Mouse (Mus musculus) forebrain, embryonic 10.5 days (tissue): Measurements from ENCODE around the gene Rars2. TPM values are rescaled to one million over a fixed set of nuclear protein-coding genes. Genes with fewer than 3 reads are reported as not detected.
A peak's percentile ranks its signal among the peaks of the same experiment; 100 is the strongest.
"Not testable (repeated sequence)": the region's sequence is repeated elsewhere in the genome, so short reads cannot be mapped to it uniquely, and the experiment has no call there.

Experiments
- DNase-seq: peaks from one replicate; pipeline ENCODE4 v3.0.0-alpha.2; 2017; ENCODE audit warnings: low spot score; ENCODE audit errors: extremely low spot score
- H3K27ac ChIP-seq: fragments of 300-500 bp; sonication (generic); 2 replicates; pipeline ENCODE4 v1.5.1; 2016; ENCODE audit warnings: mild to moderate bottlenecking
- H3K27me3 ChIP-seq: fragments of 300-500 bp; sonication (generic); 2 replicates; pipeline ENCODE4 v1.6.1; 2016; ENCODE audit warnings: mild to moderate bottlenecking; ENCODE audit not compliant: poor library complexity, severe bottlenecking
- H3K36me3 ChIP-seq: fragments of 300-500 bp; sonication (generic); replicated peaks from 2 replicates; pipeline ENCODE4 v1.6.1; 2016; ENCODE audit warnings: mild to moderate bottlenecking, moderate library complexity
- H3K4me1 ChIP-seq: fragments of 300-500 bp; sonication (generic); 2 replicates; pipeline ENCODE4 v1.6.1; 2016
- H3K4me3 ChIP-seq: fragments of 300-500 bp; sonication (generic); 2 replicates; pipeline ENCODE4 v1.5.1; 2016; ENCODE audit warnings: mild to moderate bottlenecking, moderate library complexity
- H3K9me3 ChIP-seq: fragments of 300-500 bp; sonication (generic); 2 replicates; pipeline ENCODE4 v1.6.1; 2016; ENCODE audit warnings: mild to moderate bottlenecking, moderate library complexity
- WGBS: fragments of 180-500 bp; shearing (Covaris S2); methylation state at CpG from one replicate; pipeline ENCODE4 v1.1.7; 2016; 5-methylcytosine and 5-hydroxymethylcytosine counted together
- polyA plus RNA-seq: library from polyadenylated mRNA; unstranded; fragments of >200 nt; fragmentation: Nextera tagmentation; extraction: Ambion mirVana; gene quantifications from 2 replicates; pipeline ENCODE4 v1.2.1, GENCODE M21; 2016

Rars2 gene
- 78.5 and 79.8 TPM in 2 replicates for polyA plus RNA-seq

DNA sequence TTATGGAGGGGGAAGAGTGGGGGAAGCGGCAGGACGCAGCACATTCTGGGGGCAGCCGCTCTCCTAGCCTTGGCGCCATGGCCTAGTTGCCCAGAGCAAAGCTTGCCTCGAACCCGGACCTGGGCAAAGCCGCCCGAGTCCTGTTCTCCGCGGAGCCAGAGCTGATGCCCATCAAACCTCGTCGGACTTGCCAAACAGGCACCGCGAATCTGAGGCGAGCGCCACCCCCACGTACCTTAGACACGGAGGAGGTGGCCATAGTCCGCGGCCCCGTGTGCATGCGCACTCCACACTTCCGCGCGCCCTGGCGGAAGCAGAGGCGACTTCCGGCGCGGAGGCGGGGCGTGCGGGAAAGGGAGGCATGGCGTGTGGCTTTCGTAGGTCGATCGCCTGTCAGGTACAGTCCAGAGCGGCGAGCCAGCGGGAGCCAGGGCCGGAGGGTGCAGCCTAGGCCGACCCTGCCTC, at the start of gene Rars2, which contains the start of gene Orc3:
Gene Rars2, plus strand, starts transcription at position 328 of the 465 bp plus-strand sequence.
Gene Orc3, minus strand, starts transcription at position 315 of the 465 bp plus-strand sequence.
- Histone ChIP-seq H3K4me1 (peaks cover 26% of the 10 kb centered on the region), H3K36me3 (peaks cover 13% of the 10 kb centered on the region), H3K9me3 (no peaks in the 10 kb centered on the region), H3K27me3 (no peaks in the 10 kb centered on the region), H3K27ac (peak within 1 kb of the TSS; percentile 94), H3K4me3 (peak within 1 kb of the TSS; percentile 82)
- peak; percentile 85 for DNase-seq
- under 1% methylated on average over 42 of the region's 42 CpGs for WGBS

DNA sequence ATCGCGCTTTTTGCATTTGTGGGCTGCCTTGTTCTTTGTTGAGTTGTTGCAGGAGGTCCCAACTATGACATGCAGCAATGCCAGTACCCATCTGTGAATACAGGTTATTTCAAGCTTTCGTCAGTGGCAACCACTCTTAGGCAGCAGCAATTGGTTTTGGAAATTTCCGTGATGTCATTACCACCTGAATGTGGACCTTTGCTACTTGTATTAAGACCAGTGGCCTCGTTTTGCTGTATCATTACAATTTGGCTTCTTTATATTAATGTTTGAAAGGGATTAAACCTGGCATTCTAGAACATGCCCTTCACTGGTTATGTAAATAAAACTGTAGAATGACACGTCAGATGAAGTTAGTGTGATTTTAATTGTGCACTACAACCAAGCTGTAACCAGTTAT, 48.5 kb upstream of the Rars2 start:
- H3K9me3 ChIP-seq = no peaks in the 10 kb centered on the region
- H3K27ac ChIP-seq = no peak overlapping the region
- no peak overlapping the region for H3K4me3 ChIP-seq
- 91% methylated on average over 6 of the region's 6 CpGs for WGBS
- peaks cover 3% of the 10 kb centered on the region; the same call in 1 of the 2 replicates for H3K4me1 ChIP-seq
- peaks cover 90% of the 10 kb centered on the region for H3K36me3 ChIP-seq
- no peaks in the 10 kb centered on the region for H3K27me3 ChIP-seq
- DNase-seq = no peak

DNA sequence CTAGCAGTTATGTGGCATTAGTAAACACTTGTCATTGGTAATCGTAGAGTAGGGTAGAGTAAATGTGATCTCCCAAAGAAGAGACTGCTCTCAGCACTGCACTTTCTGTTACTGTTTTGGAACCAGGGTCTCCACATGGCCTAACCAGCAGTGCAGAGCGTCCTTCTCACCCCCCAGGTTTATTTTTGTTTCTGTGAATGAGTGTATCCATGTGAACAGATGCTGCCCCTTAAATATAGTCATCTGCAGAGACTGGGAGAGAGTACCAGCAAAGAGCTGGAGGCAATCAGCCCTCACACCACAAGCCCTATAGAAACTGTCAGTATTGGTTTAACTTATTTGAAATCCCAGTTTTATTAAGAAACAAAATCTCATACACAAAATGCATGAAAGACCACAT, 41.9 kb upstream of the Rars2 start:
- no peak overlapping the region for H3K4me3 ChIP-seq
- H3K27me3 ChIP-seq = no peaks in the 10 kb centered on the region
- H3K4me1 ChIP-seq = no peaks in the 10 kb centered on the region
- DNase-seq = no peak
- H3K36me3 ChIP-seq = peaks cover 100% of the 10 kb centered on the region
- no peaks in the 10 kb centered on the region for H3K9me3 ChIP-seq
- H3K27ac ChIP-seq = no peak overlapping the region
- 90% methylated on average over 2 of the region's 2 CpGs for WGBS

DNA sequence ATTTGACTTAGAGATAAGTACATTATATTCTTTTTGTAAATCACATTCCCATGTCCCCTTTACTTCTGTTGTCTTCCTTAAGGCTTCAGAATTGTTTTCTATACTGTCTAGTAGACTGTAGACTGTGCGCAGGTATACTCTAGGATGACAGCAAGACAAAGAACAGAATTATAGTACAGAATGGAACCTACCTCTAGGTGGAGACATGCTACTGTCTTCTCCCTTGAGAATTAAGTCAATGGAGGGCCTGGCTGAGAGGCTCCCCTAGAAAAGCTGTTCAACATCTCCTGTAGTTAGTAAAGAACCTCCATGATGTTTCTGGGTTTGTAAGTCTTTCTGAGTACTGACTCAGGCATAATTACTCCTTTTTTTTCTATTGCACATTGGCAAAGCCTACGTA, 37.7 kb upstream of the Rars2 start:
- 93% methylated on average over 2 of the region's 2 CpGs for WGBS

GRCm38 (mm10) chr4:34579215-34579614, 35.5 kb upstream of the Rars2 start:
- H3K9me3 ChIP-seq = no peaks in the 10 kb centered on the region
- no peaks in the 10 kb centered on the region for H3K4me1 ChIP-seq
- no peak overlapping the region for H3K4me3 ChIP-seq
- H3K27ac ChIP-seq = no peak overlapping the region
- no peaks in the 10 kb centered on the region for H3K27me3 ChIP-seq
- peaks cover 100% of the 10 kb centered on the region for H3K36me3 ChIP-seq
- WGBS = 97% methylated on average over 1 of the region's 1 CpGs
- no peak for DNase-seq

More for the DNA sequence above, 37.7 kb upstream of the Rars2 start:
- Histone ChIP-seq H3K36me3 (peaks cover 100% of the 10 kb centered on the region), H3K4me3 (no peak overlapping the region), H3K27me3 (no peaks in the 10 kb centered on the region), H3K27ac (no peak overlapping the region), H3K4me1 (no peaks in the 10 kb centered on the region), H3K9me3 (no peaks in the 10 kb centered on the region)
- DNase-seq = no peak

- peaks cover 97% of the 10 kb centered on the region for H3K36me3 ChIP-seq
- not testable (repeated sequence) for H3K4me1 ChIP-seq, DNase-seq, H3K9me3 ChIP-seq, H3K27me3 ChIP-seq, H3K4me3 ChIP-seq, H3K27ac ChIP-seq
- 86% methylated on average over 1 of the region's 1 CpGs for WGBS
Measured at GRCm38 (mm10) chr4:34581489-34581888, 33.3 kb upstream of the Rars2 start.

GRCm38 (mm10) chr4:34581990-34582389, 32.8 kb upstream of the Rars2 start:
- no peaks in the 10 kb centered on the region for H3K4me1 ChIP-seq
- no peaks in the 10 kb centered on the region for H3K27me3 ChIP-seq
- 84% methylated on average over 7 of the region's 7 CpGs for WGBS
- peaks cover 95% of the 10 kb centered on the region for H3K36me3 ChIP-seq
- H3K9me3 ChIP-seq = no peaks in the 10 kb centered on the region
- no peak for DNase-seq
- H3K4me3 ChIP-seq = no peak overlapping the region
- no peak overlapping the region for H3K27ac ChIP-seq

GRCm38 (mm10) chr4:34582476-34582875, 32.3 kb upstream of the Rars2 start:
- WGBS = 81% methylated on average over 5 of the region's 5 CpGs
- Histone ChIP-seq H3K4me1 (no peaks in the 10 kb centered on the region), H3K36me3 (peaks cover 95% of the 10 kb centered on the region), H3K9me3 (no peaks in the 10 kb centered on the region), H3K27ac (no peak overlapping the region), H3K4me3 (no peak overlapping the region), H3K27me3 (no peaks in the 10 kb centered on the region)
- DNase-seq = no peak

DNA sequence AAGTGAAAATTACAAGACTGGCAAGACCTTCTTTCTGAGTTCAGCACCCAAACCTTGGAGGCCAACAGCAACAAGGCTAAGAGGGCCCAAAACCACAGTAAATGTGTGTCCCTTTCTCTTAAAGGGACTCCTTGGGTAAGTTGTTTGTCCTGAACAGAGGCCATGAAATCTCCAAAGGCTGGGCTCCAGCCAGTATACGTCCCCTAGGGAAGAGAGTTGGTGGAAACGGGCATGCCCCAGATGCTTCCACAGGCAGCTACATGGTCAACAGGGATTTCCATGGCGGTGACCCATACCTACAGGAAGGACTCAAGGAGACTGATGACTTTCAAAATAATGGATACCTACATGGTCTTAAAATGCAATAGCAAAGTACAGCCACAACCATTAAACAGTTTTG, 31.3 kb upstream of the Rars2 start:
- 94% methylated on average over 3 of the region's 3 CpGs for WGBS
- Histone ChIP-seq H3K36me3 (peaks cover 88% of the 10 kb centered on the region), H3K9me3 (no peaks in the 10 kb centered on the region), H3K4me3 (no peak overlapping the region), H3K27ac (no peak overlapping the region), H3K4me1 (no peaks in the 10 kb centered on the region), H3K27me3 (no peaks in the 10 kb centered on the region)
- DNase-seq = no peak

DNA sequence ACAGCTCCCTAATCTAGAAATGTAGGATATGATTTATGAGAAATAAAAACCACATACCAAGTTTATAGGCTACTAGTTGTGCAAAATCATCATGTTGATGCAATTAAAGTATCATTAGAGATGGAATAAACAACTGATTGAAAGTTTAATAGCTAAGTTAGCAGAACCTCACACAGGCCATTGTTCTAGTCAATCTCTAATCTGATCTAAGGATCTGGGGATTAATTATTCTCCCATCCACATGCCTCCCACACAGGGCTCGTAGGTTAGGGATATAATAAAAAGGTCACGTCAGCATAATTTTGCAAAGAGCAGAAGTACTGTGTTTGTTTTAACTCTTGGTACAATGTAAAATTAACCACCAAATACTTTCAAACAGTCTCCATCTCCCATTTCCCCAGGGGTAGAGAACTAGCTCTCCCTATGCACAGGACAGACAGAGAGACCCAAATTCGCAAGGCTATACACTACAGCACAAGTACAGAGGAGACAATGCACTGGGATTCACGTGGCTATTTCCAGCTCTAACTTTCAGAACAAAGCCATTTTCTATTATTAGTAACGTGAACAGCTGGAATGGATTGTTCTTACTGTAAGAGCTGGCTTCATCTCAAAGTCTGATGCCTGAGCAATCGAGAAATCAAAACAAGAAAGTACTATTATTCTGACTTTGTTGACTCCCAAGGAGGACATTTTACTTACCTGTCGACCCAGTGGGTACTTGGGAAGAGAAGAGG, 29.7 kb upstream of the Rars2 start:
- Histone ChIP-seq H3K9me3 (no peaks in the 10 kb centered on the region), H3K4me1 (no peaks in the 10 kb centered on the region), H3K27ac (no peak overlapping the region), H3K36me3 (peaks cover 84% of the 10 kb centered on the region), H3K27me3 (no peaks in the 10 kb centered on the region), H3K4me3 (no peak overlapping the region)
- 87% methylated on average over 7 of the region's 7 CpGs for WGBS
- DNase-seq = no peak

- WGBS = 95% methylated on average over 6 of the region's 6 CpGs
- no peak overlapping the region for H3K27ac ChIP-seq
- H3K27me3 ChIP-seq = no peaks in the 10 kb centered on the region
- H3K4me3 ChIP-seq = no peak overlapping the region
- peaks cover 91% of the 10 kb centered on the region for H3K36me3 ChIP-seq
- no peaks in the 10 kb centered on the region for H3K4me1 ChIP-seq
- no peak for DNase-seq
- H3K9me3 ChIP-seq = no peaks in the 10 kb centered on the region
Measured at GRCm38 (mm10) chr4:34603123-34603522, 11.6 kb upstream of the Rars2 start.

DNA sequence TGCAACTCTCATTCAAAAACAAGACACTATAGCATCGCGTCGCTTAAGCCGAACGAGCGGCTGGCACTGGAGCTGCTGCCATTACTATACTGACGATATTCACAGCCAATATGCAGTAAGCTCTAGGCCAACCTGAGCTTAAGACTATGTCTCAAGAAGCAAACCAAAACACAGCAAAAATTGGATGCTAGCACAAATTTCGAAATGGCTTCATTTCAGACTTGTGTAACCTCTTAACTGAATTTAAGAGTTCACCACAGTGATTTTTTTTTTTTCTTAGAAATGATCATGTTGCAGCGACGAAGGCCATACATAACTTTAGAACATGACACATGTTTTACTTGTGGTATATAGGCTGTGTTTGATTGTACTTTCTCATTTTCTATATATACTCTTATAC, 8.1 kb upstream of the Rars2 start:
- no peak for DNase-seq
- peaks cover 82% of the 10 kb centered on the region for H3K36me3 ChIP-seq
- WGBS = 94% methylated on average over 10 of the region's 10 CpGs
- no peaks in the 10 kb centered on the region for H3K27me3 ChIP-seq
- no peaks in the 10 kb centered on the region for H3K4me1 ChIP-seq
- H3K4me3 ChIP-seq = no peak overlapping the region
- no peak overlapping the region for H3K27ac ChIP-seq
- H3K9me3 ChIP-seq = no peaks in the 10 kb centered on the region

GRCm38 (mm10) chr4:34613571-34614145, 1.1 kb upstream of the Rars2 start:
- H3K27ac ChIP-seq = peak overlapping the region; percentile 94; the same call in 1 of the 2 replicates
- 80% methylated on average over 6 of the region's 6 CpGs for WGBS

More at GRCm38 (mm10) chr4:34613571-34614145, 1.1 kb upstream of the Rars2 start:
- peaks cover 23% of the 10 kb centered on the region for H3K36me3 ChIP-seq
- H3K4me3 ChIP-seq = peak overlapping the region; percentile 82
- H3K4me1 ChIP-seq = peaks cover 26% of the 10 kb centered on the region
- no peaks in the 10 kb centered on the region for H3K9me3 ChIP-seq
- no peaks in the 10 kb centered on the region for H3K27me3 ChIP-seq
- no peak for DNase-seq
